Mouse (Mus musculus): ENCODE results near the gene Arhgap36.

GRCm38 (mm10) chrX:49479968-49480809 is 16.4 kb downstream of the Arhgap36 start:
- TF ChIP-seq POLR2A (IDR thresholded peaks at IDR 0.05; ENCODE audit: control insufficient read depth, extremely low read depth, insufficient read depth, low read length, poor library complexity) (no peak), CTCF (IDR thresholded peaks at IDR 0.05; ENCODE audit: borderline replicate concordance, control insufficient read depth, extremely low read depth, insufficient read depth, low read length, poor library complexity) (no peak)

Data from thymus, adult 2 months (tissue).